Mouse (Mus musculus) heart, embryonic 15.5 days (tissue): ENCODE data around the gene Ppip5k1. TPM values are rescaled to one million over a fixed set of nuclear protein-coding genes. Genes with fewer than 3 reads are reported as not detected.
"Not testable (repeated sequence)": the region's sequence is repeated elsewhere in the genome, so short reads cannot be mapped to it uniquely, and the experiment has no call there.

Source experiments
- ATAC-seq: fragments of 200-750 bp; cut with Nextera tagmentation; replicated peaks from 2 replicates; pipeline ENCODE4 v1.8.0; 2017; ENCODE audit warnings: low read depth, moderate TSS enrichment; ENCODE audit not compliant: insufficient number of reproducible peaks, insufficient read depth, low FRiP score
- H3K27ac ChIP-seq: fragments of 300-500 bp; sonication (generic); 2 replicates; pipeline ENCODE4 v1.5.1; 2015; ENCODE audit warnings: mild to moderate bottlenecking, inconsistent platforms
- H3K27me3 ChIP-seq: fragments of 300-500 bp; sonication (generic); 2 replicates; pipeline ENCODE4 v1.6.1; 2015; ENCODE audit warnings: inconsistent platforms
- H3K36me3 ChIP-seq: fragments of 300-500 bp; sonication (generic); 2 replicates; pipeline ENCODE4 v1.6.1; 2015; ENCODE audit warnings: mild to moderate bottlenecking, inconsistent platforms
- H3K4me1 ChIP-seq: fragments of 300-500 bp; sonication (generic); replicated peaks from 2 replicates; pipeline ENCODE4 v1.6.1; 2015; ENCODE audit warnings: inconsistent platforms
- H3K4me2 ChIP-seq: fragments of 300-500 bp; sonication (generic); 2 replicates; pipeline ENCODE4 v1.6.1; 2015; ENCODE audit warnings: inconsistent platforms, mild to moderate bottlenecking, moderate library complexity
- H3K4me3 ChIP-seq: fragments of 300-500 bp; sonication (generic); 2 replicates; pipeline ENCODE4 v1.5.1; 2015; ENCODE audit warnings: mild to moderate bottlenecking, inconsistent platforms
- H3K9ac ChIP-seq: fragments of 300-500 bp; sonication (generic); 2 replicates; pipeline ENCODE4 v1.6.1; 2015; ENCODE audit warnings: mild to moderate bottlenecking, inconsistent platforms
- H3K9me3 ChIP-seq: fragments of 300-500 bp; sonication (generic); replicated peaks from 2 replicates; pipeline ENCODE4 v1.6.1; 2016; ENCODE audit warnings: inconsistent platforms
- WGBS: fragments of 180-500 bp; shearing (Covaris S2); methylation state at CpG from one replicate; pipeline ENCODE4 v1.1.7; 2015; ENCODE audit warnings: mixed read lengths; 5-methylcytosine and 5-hydroxymethylcytosine counted together
- polyA plus RNA-seq: library from polyadenylated mRNA; unstranded; fragments of >200 nt; fragmentation: Nextera tagmentation; extraction: Ambion mirVana; gene quantifications from 2 replicates; pipeline ENCODE4 v1.2.1, GENCODE M21; 2015

Ppip5k1 gene
- 11.3 and 12.6 TPM in 2 replicates for polyA plus RNA-seq

DNA sequence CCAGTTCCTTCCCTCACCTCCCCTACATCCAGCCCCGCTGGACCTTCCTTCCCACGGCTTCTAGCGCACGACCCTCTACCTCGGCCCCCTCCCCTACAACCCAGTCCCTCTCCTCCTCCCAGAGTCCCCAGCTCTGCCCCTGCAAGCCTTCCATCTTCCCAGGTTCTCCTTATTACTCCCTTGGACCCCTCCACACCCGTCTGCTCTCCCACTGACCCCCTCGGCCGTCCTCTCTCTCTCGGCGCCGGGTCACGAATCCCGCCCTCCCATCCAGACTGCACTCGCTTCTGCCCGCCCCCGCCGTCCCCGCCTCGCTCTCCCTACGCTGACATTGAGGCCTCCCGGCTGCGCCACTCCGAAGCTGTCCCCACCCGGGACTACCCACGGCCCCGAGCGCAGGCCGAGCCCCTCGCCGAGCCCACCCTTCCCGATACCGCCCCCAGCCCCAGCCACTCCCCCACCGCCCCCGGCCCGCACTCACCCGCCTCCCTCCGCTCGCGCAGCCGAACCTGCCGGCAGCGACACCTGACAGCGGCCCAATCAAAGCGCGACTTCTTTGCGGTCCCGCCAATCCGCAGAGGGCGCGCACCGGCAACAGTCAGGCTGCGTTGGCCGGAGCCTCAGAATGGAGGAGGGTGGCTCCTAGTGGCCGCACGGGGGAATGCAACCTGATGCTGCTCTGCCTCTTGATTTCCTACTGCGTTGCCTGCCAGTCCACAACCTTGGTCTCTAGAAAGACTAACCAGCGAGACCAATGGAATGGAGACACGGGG, at the start of gene Ppip5k1:
TSS of gene Ppip5k1 (minus strand) at position 577 of the 773 bp plus-strand sequence.
- peak; percentile 96 for ATAC-seq
- Histone ChIP-seq H3K27ac (peak within 1 kb of the TSS; percentile 70), H3K9me3 (no peaks in the 10 kb centered on the region), H3K4me2 (peak within 1 kb of the TSS; percentile 93), H3K9ac (peak within 1 kb of the TSS; percentile 87), H3K27me3 (peaks cover 35% of the 10 kb centered on the region), H3K4me3 (peak within 1 kb of the TSS; percentile 87), H3K36me3 (no peaks in the 10 kb centered on the region), H3K4me1 (peaks cover 18% of the 10 kb centered on the region)
- WGBS, result under 1% methylated on average over 57 of the region's 58 CpGs

DNA sequence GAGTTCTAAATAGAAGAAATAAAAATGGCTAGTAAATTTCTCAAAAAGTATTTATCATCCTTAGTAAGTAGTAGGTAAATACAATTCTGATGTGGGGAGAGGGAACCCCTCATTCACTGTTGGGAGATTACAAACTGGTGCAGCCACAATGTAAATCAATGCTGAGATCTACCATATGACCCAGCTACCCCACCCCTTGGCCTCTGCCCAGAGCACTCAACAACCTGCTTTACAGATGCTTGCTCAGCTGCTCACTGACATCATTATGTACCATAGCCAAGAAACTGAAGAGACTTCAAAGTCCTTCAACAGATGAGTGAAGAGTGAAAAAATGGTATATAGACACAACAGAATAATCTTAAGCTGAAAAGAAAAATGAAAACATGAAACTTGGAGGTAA, 48.1 kb upstream of the Ppip5k1 start:
- Histone ChIP-seq H3K4me3 (no peak overlapping the region), H3K4me1 (no peaks in the 10 kb centered on the region), H3K27me3 (no peaks in the 10 kb centered on the region), H3K4me2 (no peak overlapping the region), H3K36me3 (no peaks in the 10 kb centered on the region), H3K9ac (no peak overlapping the region), H3K9me3 (no peaks in the 10 kb centered on the region), H3K27ac (no peak overlapping the region)
- ATAC-seq, result no peak

DNA sequence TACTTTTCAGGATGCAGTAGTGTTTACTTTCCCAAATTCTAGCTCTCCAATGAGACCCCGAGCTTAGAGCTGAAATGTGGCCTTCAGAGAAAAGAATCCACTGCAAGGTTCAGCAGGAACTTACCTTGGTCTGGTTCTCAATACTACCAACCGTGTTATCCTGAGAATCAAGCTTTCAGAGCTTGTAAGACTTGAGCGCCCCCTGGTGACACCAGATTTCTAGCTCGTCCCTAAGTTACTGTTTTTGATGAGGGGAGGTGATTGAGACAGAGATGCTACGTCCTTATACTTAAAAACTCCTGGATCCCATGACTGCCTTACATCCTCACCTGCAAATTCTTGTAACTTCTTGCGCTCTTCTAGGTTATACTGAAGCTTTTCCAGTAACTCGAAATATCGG, 41.4 kb upstream of the Ppip5k1 start:
- no peak overlapping the region for H3K9ac ChIP-seq
- no peak for ATAC-seq
- H3K27me3 ChIP-seq, result no peaks in the 10 kb centered on the region
- no peak overlapping the region for H3K4me3 ChIP-seq
- 11% methylated on average over 8 of the region's 8 CpGs for WGBS
- no peak overlapping the region for H3K27ac ChIP-seq
- H3K4me2 ChIP-seq, result no peak overlapping the region
- H3K4me1 ChIP-seq, result no peaks in the 10 kb centered on the region
- no peaks in the 10 kb centered on the region for H3K36me3 ChIP-seq
- no peaks in the 10 kb centered on the region for H3K9me3 ChIP-seq

DNA sequence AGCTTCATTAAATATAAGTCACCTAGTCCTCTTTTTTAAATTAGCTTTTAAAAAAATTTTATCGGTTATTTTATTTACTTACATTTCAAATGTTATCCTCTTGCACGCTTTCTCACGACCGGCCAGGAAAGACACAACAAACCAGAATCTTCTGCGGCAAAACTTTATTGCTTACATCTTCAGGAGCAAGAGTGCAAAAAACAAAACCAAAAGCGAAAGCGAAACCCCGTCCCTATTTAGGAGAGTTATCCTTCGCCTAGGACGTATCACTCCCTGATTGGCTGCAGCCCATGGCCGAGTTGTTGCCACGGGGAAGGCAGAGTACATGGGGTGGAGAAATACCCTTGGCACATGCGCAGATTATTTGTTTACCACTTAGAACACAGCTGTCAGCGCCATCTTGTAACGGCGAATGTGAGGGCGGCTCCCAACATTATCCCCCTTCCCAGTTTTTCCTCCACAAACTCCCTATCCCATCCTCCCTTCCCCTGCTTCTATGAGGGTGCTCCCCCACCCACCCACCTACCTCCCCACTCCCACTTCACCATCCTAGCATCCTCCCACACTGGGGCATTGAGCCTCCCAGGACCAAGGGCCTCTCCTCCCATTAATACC, 31.9 kb upstream of the Ppip5k1 start, which contains the start of gene Strc:
TSS of gene Strc (minus strand) at position 208 of the 615 bp plus-strand sequence.
- not testable (repeated sequence) for ATAC-seq, H3K36me3 ChIP-seq, H3K4me2 ChIP-seq, H3K27me3 ChIP-seq, H3K4me1 ChIP-seq, H3K27ac ChIP-seq, H3K4me3 ChIP-seq, H3K9me3 ChIP-seq, H3K9ac ChIP-seq
- 94% methylated on average over 17 of the region's 17 CpGs for WGBS

DNA sequence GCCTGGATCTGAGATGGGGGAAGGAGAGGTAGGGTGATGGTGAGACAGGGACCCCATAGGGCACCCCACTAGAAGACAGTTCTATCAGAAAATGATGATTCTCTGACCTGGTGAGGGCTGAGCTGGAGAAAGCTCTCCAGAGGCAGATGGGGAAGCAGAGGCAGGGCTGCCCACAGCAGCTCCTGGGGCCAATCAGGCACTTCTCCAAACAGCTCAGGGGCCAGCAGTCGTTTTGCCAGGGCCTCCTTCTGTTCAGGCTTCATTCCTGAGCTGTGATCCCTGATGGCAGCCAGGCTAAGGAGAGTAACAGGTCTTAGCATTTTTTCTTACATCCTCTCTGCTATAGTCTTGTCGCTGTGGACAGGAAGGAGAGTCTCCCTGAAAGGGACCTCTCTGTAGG, 19.6 kb upstream of the Ppip5k1 start:
- no peaks in the 10 kb centered on the region for H3K36me3 ChIP-seq
- no peak overlapping the region for H3K9ac ChIP-seq
- H3K27ac ChIP-seq, result no peak overlapping the region
- no peaks in the 10 kb centered on the region for H3K4me1 ChIP-seq
- no peak overlapping the region for H3K4me3 ChIP-seq
- no peak overlapping the region for H3K4me2 ChIP-seq
- ATAC-seq, result no peak
- no peaks in the 10 kb centered on the region for H3K9me3 ChIP-seq
- H3K27me3 ChIP-seq, result no peaks in the 10 kb centered on the region
- 50% methylated on average over 2 of the region's 2 CpGs for WGBS

DNA sequence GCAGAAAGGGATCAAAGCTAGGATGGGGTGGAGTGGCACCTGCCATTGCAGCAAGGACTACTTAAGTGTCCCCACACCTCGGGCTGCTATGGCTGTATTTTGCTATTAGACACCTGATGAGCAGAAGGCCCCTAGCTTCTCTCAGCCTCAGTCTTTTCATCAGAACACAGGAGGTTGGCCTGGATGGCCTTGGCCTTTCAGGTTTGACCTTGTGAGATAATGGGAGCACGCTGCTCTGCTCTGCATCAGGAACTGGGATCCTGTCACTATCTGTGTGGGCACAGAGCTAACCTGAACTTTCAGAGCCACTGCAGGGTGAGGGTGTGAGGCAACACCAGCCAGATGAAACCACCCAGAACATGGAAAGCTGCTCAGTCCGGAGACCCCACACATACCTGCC, 17.1 kb upstream of the Ppip5k1 start:
- ATAC-seq, result no peak

DNA sequence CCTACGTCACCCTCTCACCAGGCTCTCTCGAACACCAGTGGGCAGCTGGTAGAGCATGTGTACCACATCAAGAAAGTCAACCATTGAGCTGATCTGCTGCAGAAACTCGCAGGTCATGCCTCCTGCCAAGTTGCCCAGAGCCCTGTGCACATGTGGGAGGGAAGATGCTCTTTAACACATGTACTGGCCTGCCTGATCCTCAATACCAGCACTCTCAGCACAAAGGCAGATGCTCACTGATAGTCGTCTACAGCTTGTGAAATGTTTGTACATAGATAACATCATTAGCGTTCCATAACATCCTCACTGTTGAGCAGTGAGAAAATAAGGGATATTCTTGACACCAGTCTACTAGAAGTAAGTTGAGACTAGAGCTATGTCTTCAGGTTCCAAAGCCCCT, 15.7 kb upstream of the Ppip5k1 start:
- Histone ChIP-seq H3K27me3 (no peaks in the 10 kb centered on the region), H3K4me2 (no peak overlapping the region), H3K36me3 (no peaks in the 10 kb centered on the region), H3K4me1 (no peaks in the 10 kb centered on the region), H3K4me3 (no peak overlapping the region), H3K27ac (no peak overlapping the region), H3K9ac (no peak overlapping the region), H3K9me3 (no peaks in the 10 kb centered on the region)
- no peak for ATAC-seq
- WGBS, result 77% methylated on average over 5 of the region's 5 CpGs

More for the DNA sequence above, 17.1 kb upstream of the Ppip5k1 start:
- H3K27me3 ChIP-seq, result no peaks in the 10 kb centered on the region
- H3K9me3 ChIP-seq, result no peaks in the 10 kb centered on the region
- H3K4me1 ChIP-seq, result no peaks in the 10 kb centered on the region
- H3K9ac ChIP-seq, result no peak overlapping the region
- H3K4me3 ChIP-seq, result no peak overlapping the region
- H3K4me2 ChIP-seq, result no peak overlapping the region
- no peaks in the 10 kb centered on the region for H3K36me3 ChIP-seq
- WGBS, result 57% methylated on average over 3 of the region's 3 CpGs
- H3K27ac ChIP-seq, result no peak overlapping the region

DNA sequence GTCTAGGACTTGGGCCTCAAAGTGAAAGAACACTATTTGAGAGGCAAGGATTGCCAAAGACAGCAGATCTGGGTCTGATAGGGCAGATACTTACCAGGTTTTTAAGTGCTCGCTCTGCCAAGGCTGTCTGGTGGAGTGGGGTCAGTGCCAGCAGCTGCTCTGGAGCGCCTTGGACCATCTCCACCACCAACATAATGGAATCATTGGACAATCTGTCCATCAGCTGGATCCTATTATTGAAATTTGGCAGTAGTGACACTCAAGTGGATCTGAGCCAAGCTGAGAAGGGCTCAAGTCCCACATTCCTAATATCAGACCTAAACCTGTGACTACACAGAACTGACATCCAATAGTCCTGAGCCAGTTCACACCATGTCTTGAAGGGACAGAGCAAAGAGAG, 13.6 kb upstream of the Ppip5k1 start:
- Histone ChIP-seq H3K27ac (no peak overlapping the region), H3K9me3 (no peaks in the 10 kb centered on the region), H3K4me3 (no peak overlapping the region), H3K36me3 (no peaks in the 10 kb centered on the region), H3K9ac (no peak overlapping the region), H3K4me2 (no peak overlapping the region), H3K27me3 (no peaks in the 10 kb centered on the region), H3K4me1 (no peaks in the 10 kb centered on the region)
- no peak for ATAC-seq
- 58% methylated on average over 2 of the region's 2 CpGs for WGBS

DNA sequence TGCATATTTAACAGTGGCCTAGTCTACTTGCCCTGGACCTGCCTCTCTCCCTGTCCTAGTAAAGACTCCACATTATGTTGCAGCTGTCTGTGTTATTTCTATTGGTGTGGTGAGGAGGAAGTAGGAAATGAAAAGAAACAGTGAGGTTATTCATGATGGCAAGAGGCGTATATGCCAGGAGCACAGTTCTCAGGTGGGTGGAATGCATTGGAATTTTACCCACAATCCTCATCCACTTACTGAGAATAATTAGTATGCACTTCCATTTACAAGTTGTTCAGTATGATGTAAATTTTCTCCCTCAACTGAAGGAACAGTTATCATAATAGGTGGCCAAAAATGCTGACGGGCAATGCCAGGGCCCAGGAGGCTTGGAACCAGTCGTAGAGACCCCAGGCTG, 8.5 kb upstream of the Ppip5k1 start:
- H3K9ac ChIP-seq, result no peak overlapping the region
- H3K27ac ChIP-seq, result no peak overlapping the region
- H3K27me3 ChIP-seq, result peaks cover 26% of the 10 kb centered on the region
- no peak overlapping the region for H3K4me2 ChIP-seq
- no peak overlapping the region for H3K4me3 ChIP-seq
- WGBS, result 73% methylated on average over 3 of the region's 3 CpGs
- H3K36me3 ChIP-seq, result no peaks in the 10 kb centered on the region
- H3K4me1 ChIP-seq, result peaks cover under 1% of the 10 kb centered on the region; the same call in 1 of the 2 replicates
- no peak for ATAC-seq
- H3K9me3 ChIP-seq, result no peaks in the 10 kb centered on the region

DNA sequence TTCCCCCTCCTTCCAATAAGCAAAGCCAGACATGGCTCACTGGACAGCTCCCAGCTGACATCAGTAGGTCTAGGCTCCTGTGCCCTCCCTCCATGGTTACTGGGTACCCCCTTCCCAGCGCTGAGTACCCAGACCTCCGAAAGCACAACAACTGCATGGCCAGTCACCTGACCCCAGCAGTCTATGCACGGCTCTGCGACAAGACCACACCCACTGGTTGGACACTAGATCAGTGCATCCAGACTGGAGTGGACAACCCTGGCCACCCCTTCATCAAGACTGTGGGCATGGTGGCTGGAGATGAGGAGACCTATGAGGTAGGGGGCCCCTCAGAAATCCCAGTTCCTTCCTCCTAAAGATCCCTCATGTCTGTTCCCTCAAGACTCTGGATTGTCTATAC, 4.3 kb upstream of the Ppip5k1 start:
- Histone ChIP-seq H3K27ac (no peak overlapping the region), H3K9ac (no peak overlapping the region), H3K9me3 (no peaks in the 10 kb centered on the region), H3K4me3 (no peak overlapping the region), H3K36me3 (no peaks in the 10 kb centered on the region), H3K4me1 (peaks cover 9% of the 10 kb centered on the region), H3K4me2 (no peak overlapping the region), H3K27me3 (peaks cover 50% of the 10 kb centered on the region)
- ATAC-seq, result no peak
- whole genome bisulfite sequencing, result 47% methylated on average over 4 of the region's 4 CpGs

DNA sequence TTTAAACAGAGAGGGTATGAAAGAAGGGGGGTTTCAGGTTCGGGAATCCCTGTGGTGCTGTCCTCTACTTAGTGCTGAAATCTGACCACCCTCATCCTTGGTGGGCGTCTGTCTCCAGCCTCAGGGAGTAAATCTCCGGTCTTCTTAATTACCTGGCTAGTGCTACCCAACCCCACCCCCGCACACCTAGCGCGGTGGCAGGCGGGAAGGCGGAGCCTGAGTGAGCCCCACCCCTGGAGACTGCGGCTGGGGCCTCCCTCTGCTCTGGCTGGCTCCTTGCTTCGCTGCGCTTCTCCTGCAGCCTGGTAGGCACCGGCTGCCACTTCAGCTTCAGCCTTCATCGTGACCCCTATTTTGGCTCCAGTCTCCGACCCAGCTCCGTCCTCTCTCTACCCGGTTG, 3.2 kb upstream of the Ppip5k1 start:
- 2% methylated on average over 16 of the region's 16 CpGs for WGBS
- peak overlapping the region; percentile 14; the same call in 1 of the 2 replicates for H3K4me3 ChIP-seq
- no peak for ATAC-seq

More for the DNA sequence above, 3.2 kb upstream of the Ppip5k1 start:
- H3K9me3 ChIP-seq, result no peaks in the 10 kb centered on the region
- peak overlapping the region; percentile 24 for H3K4me2 ChIP-seq
- no peaks in the 10 kb centered on the region for H3K36me3 ChIP-seq
- peaks cover 15% of the 10 kb centered on the region for H3K4me1 ChIP-seq
- H3K27ac ChIP-seq, result no peak overlapping the region
- no peak overlapping the region for H3K9ac ChIP-seq
- peaks cover 50% of the 10 kb centered on the region for H3K27me3 ChIP-seq
